Mouse (Mus musculus) gonadal fat pad, adult 2 months (tissue): ENCODE measurements around the gene Dtx3. TPM values are rescaled to one million over a fixed set of nuclear protein-coding genes. Genes with fewer than 3 reads are reported as not detected.
"Not testable (repeated sequence)": the region's sequence is repeated elsewhere in the genome, so short reads cannot be mapped to it uniquely, and the experiment has no call there.

ENCODE experiments used
- DNase-seq: peaks from one replicate; pipeline ENCODE4 v3.0.0-alpha.2; 2012; ENCODE audit warnings: low read depth
- polyA plus RNA-seq: library from polyadenylated mRNA; depleted of rRNA; stranded (reverse); fragments of >200 nt; gene quantifications from 2 replicates; pipeline ENCODE4 v1.2.3, GENCODE M21; 2012

The Dtx3 gene
- polyA plus RNA-seq, 1 experiment: 116 TPM

GRCm38 (mm10) chr10:127165654-127166403, 29.7 kb downstream of the Dtx3 start:
- DNase-seq: no peak

GRCm38 (mm10) chr10:127165354-127165653, 30.2 kb downstream of the Dtx3 start:
- DNase-seq: no peak

DNA sequence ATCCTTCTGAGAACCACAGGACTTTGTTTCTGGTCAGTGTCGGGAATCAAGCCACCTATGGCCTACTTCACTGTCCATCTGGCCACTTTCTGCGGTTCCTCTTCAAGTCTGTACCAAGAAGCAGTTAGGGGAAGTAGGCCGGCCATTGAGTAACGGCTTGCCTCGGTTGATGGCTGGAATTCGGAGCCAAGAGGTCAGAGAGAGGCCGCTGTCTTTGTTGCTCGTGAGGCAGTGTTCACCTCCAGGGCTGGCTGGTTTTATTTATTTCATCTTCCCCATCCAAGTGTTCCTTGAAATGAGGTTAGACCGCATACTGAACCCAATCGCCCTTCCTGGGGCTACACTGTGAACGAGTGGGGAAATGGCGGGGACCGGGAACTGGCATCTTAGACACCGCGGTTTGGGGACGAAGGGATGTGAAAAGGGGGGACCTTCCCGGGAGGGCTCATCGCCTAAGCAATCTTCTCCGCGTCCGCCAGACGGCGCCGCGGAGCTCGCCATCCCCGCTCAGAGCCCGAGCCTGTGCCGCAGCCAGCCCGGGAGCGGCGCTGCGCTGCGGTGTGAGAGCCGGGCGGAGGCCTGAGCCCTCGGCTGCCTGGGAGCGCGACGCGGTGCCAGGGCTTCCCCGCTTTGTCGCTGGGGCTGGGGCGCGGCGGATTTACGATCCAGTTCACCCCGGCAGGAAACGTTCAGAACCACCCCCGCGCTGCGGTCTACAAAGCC, 30.7 kb downstream of the Dtx3 start, which contains the start of gene B4galnt1:
B4galnt1 (plus strand) TSS at position 595 of the 723 bp plus-strand sequence.
- no peak for DNase-seq

DNA sequence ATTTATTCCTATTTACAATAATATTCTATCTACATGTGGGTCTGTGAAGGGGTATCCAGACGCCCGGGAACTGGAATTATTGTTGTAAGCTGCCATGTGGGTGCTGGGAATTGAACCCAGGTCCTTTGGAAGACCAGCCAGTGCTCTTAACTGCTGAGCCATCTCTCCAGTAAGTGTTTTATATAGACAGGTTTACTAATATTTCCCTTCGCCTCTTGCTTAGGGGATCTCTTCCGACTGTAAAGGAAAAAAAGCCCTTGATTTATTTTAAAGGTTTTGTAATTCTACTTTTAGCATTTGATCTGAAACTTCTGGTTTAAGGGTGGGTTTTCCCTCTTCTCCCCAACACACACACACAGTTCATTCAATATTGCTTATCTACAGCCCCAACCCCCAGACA, 31.3 kb downstream of the Dtx3 start:
- DNase-seq: no peak

DNA sequence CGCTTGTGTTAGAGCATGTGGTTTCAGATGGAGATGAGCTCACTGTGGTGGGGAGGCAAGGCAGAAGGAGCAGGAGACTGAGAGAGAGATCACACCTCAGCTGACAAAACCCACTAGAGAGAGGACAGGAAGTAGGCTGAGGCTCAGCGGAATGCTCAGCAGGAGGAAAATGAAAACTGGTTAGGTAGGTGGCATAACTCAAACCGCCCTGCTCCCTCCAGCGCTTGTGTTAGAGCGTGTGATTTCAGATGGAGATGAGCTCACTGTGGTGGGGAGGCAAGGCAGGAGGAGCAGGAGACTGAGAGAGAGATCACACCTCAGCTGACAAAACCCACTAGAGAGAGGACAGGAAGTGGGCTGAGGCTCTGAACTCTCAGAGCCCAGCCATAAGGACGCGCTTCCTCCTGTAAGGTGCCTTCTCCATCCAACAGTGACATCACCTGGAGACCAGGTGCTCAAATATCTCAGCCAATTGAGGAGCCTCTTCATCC, 32.7 kb downstream of the Dtx3 start:
- DNase-seq: not testable (repeated sequence)

GRCm38 (mm10) chr10:127160728-127161127, 34.8 kb downstream of the Dtx3 start:
- no peak for DNase-seq

DNA sequence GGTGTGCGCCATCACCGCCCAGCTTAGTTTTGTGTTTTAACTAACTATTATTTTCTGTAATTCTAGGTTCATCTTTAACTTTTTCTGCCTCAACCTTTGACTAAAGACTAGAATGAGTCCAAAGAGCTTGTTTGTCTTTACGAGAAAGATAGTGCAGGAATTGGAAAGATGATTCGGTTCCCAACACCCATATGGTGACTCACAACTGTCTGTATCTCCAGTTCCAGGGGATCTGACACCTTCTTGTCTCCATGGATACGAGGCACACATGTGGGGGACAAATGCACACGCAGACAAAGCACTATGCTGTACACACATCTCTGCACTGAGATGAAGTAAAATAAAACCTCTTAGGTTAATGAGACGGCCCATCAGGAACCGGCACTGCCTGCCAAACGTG, 35.4 kb downstream of the Dtx3 start:
- no peak for DNase-seq

DNA sequence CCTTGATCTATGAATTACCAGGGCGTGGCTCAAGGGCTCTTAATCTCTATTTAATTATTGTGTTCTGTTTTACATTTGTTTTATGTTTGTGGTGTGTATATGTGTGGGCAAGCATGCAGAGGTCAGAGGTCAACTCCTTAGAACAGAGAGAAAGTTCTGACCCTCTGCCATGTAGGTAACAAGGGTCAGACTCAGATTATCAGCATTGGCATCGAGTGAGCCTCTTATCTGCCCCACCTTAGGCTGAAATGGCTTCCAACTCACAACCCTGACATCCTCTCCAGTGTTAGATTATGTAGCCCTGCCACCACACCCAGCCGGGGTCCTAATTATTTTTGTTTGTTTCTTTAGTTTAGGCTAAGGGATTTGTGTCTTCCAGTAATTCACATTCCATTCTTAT, 37.1 kb downstream of the Dtx3 start:
- no peak for DNase-seq

GRCm38 (mm10) chr10:127156511-127156910, 39.0 kb downstream of the Dtx3 start:
- DNase-seq: no peak

GRCm38 (mm10) chr10:127156089-127156488, 39.4 kb downstream of the Dtx3 start:
- DNase-seq: no peak

DNA sequence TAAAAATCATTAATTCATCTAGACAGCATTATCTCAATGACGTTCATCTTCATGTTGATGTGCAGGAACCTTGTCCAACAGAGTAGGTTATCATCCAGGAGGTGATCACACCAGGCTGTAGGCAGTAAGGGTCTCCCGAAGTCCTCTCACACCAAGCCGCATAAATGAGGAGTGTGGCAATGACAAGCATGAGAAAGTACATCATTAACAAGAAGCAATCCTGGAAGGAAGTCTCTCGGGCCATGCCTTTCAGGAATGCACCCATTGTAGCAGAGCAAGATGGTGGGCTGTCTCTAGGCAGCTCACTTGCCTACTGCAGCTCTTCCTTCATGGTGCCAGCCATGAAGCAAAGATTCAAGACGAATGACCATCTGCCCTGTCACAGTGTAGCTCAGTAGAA, 40.9 kb downstream of the Dtx3 start:
- no peak for DNase-seq

GRCm38 (mm10) chr10:127154241-127154640, 41.3 kb downstream of the Dtx3 start:
- DNase-seq: no peak

- no peak for DNase-seq
Observed at GRCm38 (mm10) chr10:127153323-127153722, 42.2 kb downstream of the Dtx3 start.

- not testable (repeated sequence) for DNase-seq
Observed at GRCm38 (mm10) chr10:127152556-127152955, 43.0 kb downstream of the Dtx3 start.

DNA sequence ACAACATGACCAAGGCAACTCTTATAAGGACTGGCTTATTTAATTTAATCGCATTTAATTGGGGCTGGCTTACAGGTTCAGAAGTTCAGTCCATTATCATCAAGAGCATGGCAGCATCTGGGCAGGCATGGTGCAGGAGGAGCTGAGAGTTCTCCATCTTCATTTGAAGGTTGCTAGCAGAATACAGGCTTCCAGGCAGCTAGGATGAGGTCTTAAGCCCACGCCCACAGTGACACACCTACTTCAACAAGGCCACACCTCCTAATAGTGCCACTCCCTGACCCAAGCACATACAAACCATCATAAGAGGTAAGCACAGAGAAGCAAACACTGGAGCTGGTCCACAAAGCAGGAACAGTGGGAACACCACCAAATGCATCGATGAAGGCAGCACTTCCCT, 44.3 kb downstream of the Dtx3 start:
- not testable (repeated sequence) for DNase-seq

- no peak for DNase-seq
Observed at GRCm38 (mm10) chr10:127150471-127150872, 45.1 kb downstream of the Dtx3 start.

DNA sequence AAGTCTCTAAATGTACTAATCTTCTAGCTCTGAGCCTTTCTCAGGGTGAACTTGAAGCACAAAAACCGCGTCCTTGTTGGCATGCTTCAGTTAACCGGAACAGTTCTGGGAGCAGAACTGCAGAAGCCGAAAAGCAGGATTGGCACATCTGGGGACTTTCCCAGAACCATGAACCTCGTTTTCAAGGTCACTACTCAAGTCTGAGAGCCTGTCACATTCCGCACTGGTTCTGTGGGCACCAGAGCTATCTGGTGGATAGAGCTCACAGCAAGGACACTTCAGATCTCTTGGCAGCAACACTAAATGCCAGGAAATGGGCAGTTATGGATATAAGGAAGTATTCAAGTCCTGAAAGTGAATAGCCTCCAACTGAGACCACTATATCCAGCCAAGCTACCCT, 48.4 kb downstream of the Dtx3 start:
- no peak for DNase-seq

- no peak for DNase-seq
Observed at GRCm38 (mm10) chr10:127145303-127145702, 50.2 kb downstream of the Dtx3 start.

DNA sequence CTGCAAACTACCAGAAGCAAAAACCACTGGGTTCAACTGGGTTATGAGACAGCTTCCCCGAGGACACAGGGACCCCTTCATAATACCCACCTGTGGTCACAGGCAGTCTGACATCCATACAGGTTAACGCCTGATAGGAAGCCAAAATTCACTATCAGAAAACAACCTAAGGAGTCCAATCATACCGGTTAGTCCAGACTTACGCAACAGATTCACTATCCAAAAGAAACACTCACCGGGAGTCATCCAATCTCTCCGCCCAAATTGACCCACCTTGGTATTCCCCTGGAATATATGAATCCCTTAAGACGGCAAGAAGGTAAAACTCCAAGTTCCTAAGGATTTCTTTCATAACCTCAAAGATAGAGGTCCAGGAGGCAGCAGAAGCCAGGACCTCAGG, 51.0 kb downstream of the Dtx3 start:
- no peak for DNase-seq

DNA sequence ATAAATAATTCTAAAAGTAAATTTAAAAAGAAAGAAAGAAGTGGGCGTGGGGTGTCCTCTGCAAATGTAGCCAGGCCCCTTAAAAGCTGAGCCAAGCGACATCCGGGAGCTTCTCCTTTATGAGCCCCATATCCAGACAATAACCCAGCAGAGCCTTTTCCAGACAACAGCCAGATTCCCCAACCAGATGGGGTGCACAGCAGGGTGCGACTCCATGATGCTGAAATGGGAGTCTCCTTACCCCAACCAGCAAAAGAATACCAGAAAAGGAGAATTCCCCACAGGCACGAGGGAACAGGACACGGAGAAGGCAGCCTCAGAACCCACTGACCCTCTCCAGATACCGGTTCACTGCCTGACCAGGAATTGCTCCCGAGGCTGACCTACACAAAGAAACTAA, 52.3 kb downstream of the Dtx3 start:
- no peak for DNase-seq

GRCm38 (mm10) chr10:127141500-127141899, 54.0 kb downstream of the Dtx3 start:
- DNase-seq: no peak

- DNase-seq: no peak
Observed at GRCm38 (mm10) chr10:127140971-127141370, 54.6 kb downstream of the Dtx3 start.
